Mouse (Mus musculus) testis, adult 2 months (tissue): Measurements from ENCODE around the gene Cd2ap. TPM values are rescaled to one million over a fixed set of nuclear protein-coding genes. Genes with fewer than 3 reads are reported as not detected.
"Not testable (repeated sequence)": the region's sequence is repeated elsewhere in the genome, so short reads cannot be mapped to it uniquely, and the experiment has no call there.

Experiments used
- H3K27ac ChIP-seq: fragments of 200-500 bp; 2 replicates; pipeline ENCODE4 v1.5.1; 2012; ENCODE audit warnings: low read depth, low read length; ENCODE audit not compliant: control insufficient read depth, insufficient read depth
- H3K27me3 ChIP-seq: fragments of 200-500 bp; 2 replicates; pipeline ENCODE4 v1.6.1; 2012; ENCODE audit warnings: mild to moderate bottlenecking, low read length, moderate library complexity; ENCODE audit not compliant: control insufficient read depth, insufficient read depth
- H3K36me3 ChIP-seq: fragments of 200-500 bp; 2 replicates; pipeline ENCODE4 v1.6.1; 2012; ENCODE audit warnings: mild to moderate bottlenecking, low read length; ENCODE audit not compliant: control insufficient read depth, insufficient read depth
- H3K4me1 ChIP-seq: fragments of 200-500 bp; 2 replicates; pipeline ENCODE4 v1.6.1; 2012; ENCODE audit warnings: low read length; ENCODE audit not compliant: control insufficient read depth, insufficient read depth
- H3K4me3 ChIP-seq: fragments of 200-500 bp; 2 replicates; pipeline ENCODE4 v1.5.1; 2012; ENCODE audit warnings: low read depth, mild to moderate bottlenecking, low read length, moderate library complexity, mixed read lengths; ENCODE audit not compliant: control insufficient read depth
- CTCF ChIP-seq: fragments of 200-500 bp; IDR thresholded peaks from 2 replicates; pipeline ENCODE4 v1.5.1; 2012; ENCODE audit warnings: low read depth, mild to moderate bottlenecking, inconsistent platforms, low read length, moderate library complexity; ENCODE audit not compliant: control insufficient read depth, insufficient read depth, insufficient replicate concordance
- POLR2A ChIP-seq: fragments of 200-500 bp; IDR thresholded peaks from 2 replicates; pipeline ENCODE4 v1.6.1; 2012; ENCODE audit warnings: low read depth, mild to moderate bottlenecking, inconsistent platforms, low read length, moderate library complexity; ENCODE audit not compliant: control insufficient read depth
- polyA plus RNA-seq: library from polyadenylated mRNA; depleted of rRNA; stranded (reverse); fragments of >200 nt; gene quantifications from 2 replicates; pipeline ENCODE4 v1.2.3, GENCODE M21; 2012

Gene Cd2ap
- polyA plus RNA-seq, 1 experiment = 4.7 TPM

DNA sequence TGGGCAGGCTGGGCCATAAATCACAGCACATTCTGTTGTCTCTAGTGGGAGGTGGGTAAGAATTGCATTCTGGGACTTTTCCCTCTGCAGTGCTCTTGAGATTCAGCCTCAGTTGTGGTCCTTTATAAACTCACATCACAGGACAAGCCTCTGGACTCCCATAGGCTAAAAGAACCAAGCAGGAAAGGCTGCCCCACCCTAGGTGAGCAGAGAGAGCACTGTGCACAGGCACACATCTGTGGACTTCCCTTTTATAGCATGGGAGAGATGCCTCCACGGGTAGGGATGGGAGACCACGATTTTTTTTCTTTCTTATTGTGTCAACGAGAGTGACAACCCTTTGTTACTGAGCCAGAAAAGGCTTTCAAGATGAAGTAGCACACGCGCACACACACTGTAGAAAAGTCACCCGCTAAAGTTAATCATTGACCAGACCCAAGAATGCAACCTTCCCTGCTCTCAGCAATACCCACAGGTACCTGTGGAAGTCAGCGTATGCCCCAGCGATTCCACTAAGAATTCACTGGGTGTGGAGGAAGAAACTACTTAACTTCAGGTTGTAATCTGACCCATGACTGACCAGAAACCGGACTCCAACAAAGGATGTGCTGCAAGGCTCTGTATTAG, 32.4 kb upstream of the Cd2ap start:
- H3K36me3 ChIP-seq = no peaks in the 10 kb centered on the region
- H3K27me3 ChIP-seq = no peaks in the 10 kb centered on the region
- TF ChIP-seq CTCF = no peak
- no peak for TF ChIP-seq POLR2A
- H3K27ac ChIP-seq = no peak overlapping the region
- no peak overlapping the region for H3K4me3 ChIP-seq
- no peaks in the 10 kb centered on the region for H3K4me1 ChIP-seq

DNA sequence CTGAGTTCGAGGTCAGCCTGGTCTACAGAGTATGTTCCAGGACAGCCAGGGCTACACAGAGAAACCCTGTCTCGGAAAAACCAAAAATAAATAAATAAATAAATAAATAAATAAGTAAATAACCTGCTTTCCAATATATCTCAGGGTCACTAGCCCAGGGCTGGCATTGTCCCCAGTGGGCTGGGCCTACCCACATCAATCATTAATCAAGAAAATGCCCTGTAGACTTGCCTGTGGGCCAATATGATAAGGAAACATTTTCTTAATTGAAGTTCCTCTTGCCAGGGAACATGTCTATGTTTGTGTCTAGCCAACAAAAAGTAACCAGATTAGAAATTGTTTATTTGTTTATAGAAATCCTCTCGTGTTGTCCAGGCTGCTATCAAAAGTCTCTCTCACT, 31.7 kb upstream of the Cd2ap start:
- no peaks in the 10 kb centered on the region for H3K36me3 ChIP-seq
- no peak overlapping the region for H3K4me3 ChIP-seq
- no peaks in the 10 kb centered on the region for H3K27me3 ChIP-seq
- no peaks in the 10 kb centered on the region for H3K4me1 ChIP-seq
- TF ChIP-seq CTCF (no peak), POLR2A (no peak)
- no peak overlapping the region for H3K27ac ChIP-seq

DNA sequence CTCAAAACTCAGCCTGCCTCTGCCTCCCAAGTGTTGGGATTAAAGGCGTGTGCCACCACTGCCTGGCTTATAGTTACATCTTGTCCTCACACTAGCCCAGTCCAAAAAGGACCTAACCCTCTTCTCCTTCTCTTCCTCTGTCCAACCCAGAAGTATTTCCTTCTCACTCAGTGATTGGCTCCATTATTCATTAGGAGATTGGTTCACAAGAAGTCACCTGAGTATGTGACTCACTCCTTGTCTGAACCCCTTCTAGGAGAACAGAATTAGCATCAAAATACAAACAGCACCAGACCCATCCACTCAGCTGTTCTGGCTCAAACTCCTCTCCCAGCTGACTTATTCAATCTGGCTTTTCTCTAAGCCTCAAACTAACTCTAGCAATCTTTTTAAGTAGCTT, 30.0 kb upstream of the Cd2ap start:
- H3K27me3 ChIP-seq, H3K4me3 ChIP-seq, H3K36me3 ChIP-seq, H3K27ac ChIP-seq, H3K4me1 ChIP-seq: not testable (repeated sequence)

GRCm38 (mm10) chr17:42905919-42906318, 29.5 kb upstream of the Cd2ap start:
- H3K36me3 ChIP-seq = no peaks in the 10 kb centered on the region

GRCm38 (mm10) chr17:42900795-42901194, 24.3 kb upstream of the Cd2ap start:
- Histone ChIP-seq H3K27ac (no peak overlapping the region), H3K4me3 (no peak overlapping the region), H3K27me3 (no peaks in the 10 kb centered on the region), H3K4me1 (no peaks in the 10 kb centered on the region), H3K36me3 (no peaks in the 10 kb centered on the region)
- no peak for TF ChIP-seq POLR2A
- TF ChIP-seq CTCF = no peak

More at GRCm38 (mm10) chr17:42905919-42906318, 29.5 kb upstream of the Cd2ap start:
- no peak overlapping the region for H3K27ac ChIP-seq
- no peak for TF ChIP-seq CTCF
- no peak for TF ChIP-seq POLR2A
- H3K27me3 ChIP-seq = no peaks in the 10 kb centered on the region
- H3K4me1 ChIP-seq = no peaks in the 10 kb centered on the region
- no peak overlapping the region for H3K4me3 ChIP-seq

GRCm38 (mm10) chr17:42887282-42887707, 10.8 kb upstream of the Cd2ap start:
- H3K4me1 ChIP-seq = peaks cover 7% of the 10 kb centered on the region
- no peaks in the 10 kb centered on the region for H3K36me3 ChIP-seq
- TF ChIP-seq POLR2A (no peak), CTCF (no peak)
- no peak overlapping the region for H3K4me3 ChIP-seq
- no peak overlapping the region for H3K27ac ChIP-seq
- H3K27me3 ChIP-seq = no peaks in the 10 kb centered on the region

- Histone ChIP-seq H3K27me3 (no peaks in the 10 kb centered on the region), H3K4me1 (peaks cover 7% of the 10 kb centered on the region), H3K27ac (peak overlapping the region; percentile 27), H3K4me3 (no peak overlapping the region), H3K36me3 (no peaks in the 10 kb centered on the region)
- no peak for TF ChIP-seq CTCF
Observed at GRCm38 (mm10) chr17:42885091-42885501, 8.6 kb upstream of the Cd2ap start.

DNA sequence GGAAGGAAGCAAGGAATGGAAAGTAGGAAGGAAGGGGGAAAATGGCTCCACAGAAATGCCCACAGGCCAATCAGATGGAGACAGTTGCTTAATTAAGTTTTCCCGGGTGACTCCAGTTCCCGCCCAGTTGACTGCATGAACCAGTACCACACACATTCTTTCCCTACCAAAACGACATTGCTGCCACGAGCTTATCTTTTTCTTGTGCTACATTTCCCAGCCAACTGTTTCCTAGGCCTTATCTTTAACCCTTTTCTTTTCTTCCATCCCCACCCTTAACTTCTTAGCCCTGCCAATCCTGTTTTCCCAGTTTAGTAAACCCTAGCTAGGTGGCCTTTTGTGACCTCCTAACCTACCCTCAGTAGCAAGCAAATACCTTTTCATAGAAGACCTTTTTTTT, 7.9 kb upstream of the Cd2ap start:
- H3K27me3 ChIP-seq = no peaks in the 10 kb centered on the region
- no peaks in the 10 kb centered on the region for H3K36me3 ChIP-seq
- TF ChIP-seq POLR2A = no peak
- peaks cover 7% of the 10 kb centered on the region for H3K4me1 ChIP-seq
- no peak overlapping the region for H3K4me3 ChIP-seq
- H3K27ac ChIP-seq = no peak overlapping the region
